Mouse (Mus musculus) CH12.LX (cell line): ENCODE results near the gene Ap3d1. TPM values are rescaled to one million over a fixed set of nuclear protein-coding genes. Genes with fewer than 3 reads are reported as not detected.

Source experiments
- DNase-seq: peaks from one replicate; pipeline ENCODE4 v3.0.0-alpha.2; 2013; ENCODE audit errors: extremely low read depth
- H3K27ac ChIP-seq: 2 replicates; pipeline ENCODE4 v1.5.1; 2012; ENCODE audit warnings: low read depth, mild to moderate bottlenecking, control low read depth, moderate library complexity; ENCODE audit not compliant: insufficient read depth
- H3K27me3 ChIP-seq: replicated peaks from 2 replicates; pipeline ENCODE3; 2012; ENCODE audit warnings: inconsistent platforms
- H3K36me3 ChIP-seq, 2 experiments: replicated peaks in 1 of 2; 2 replicates each; pipeline versions ENCODE3 to v1.6.1; 2012; ENCODE audit warnings: inconsistent platforms in 1 of 2, low read length in 1 of 2, mild to moderate bottlenecking in 1 of 2, mixed read lengths in 1 of 2, moderate library complexity in 1 of 2; ENCODE audit not compliant: control insufficient read depth in 1 of 2, insufficient read depth in 1 of 2
- H3K4me1 ChIP-seq, 2 experiments: 2 replicates each; pipeline ENCODE4 v1.6.1; 2012; ENCODE audit warnings: inconsistent platforms in 1 of 2, moderate library complexity in 1 of 2; ENCODE audit not compliant: insufficient read depth in 2 of 2, control insufficient read depth in 1 of 2
- H3K4me2 ChIP-seq: 2 replicates; pipeline ENCODE4 v1.6.1; 2012; ENCODE audit warnings: low read depth, mild to moderate bottlenecking, control low read depth; ENCODE audit not compliant: poor library complexity, insufficient read depth, severe bottlenecking
- H3K4me3 ChIP-seq, 3 experiments: fragments of 150-350 bp in 1 of 3; sonication (generic) in 1 of 3; replicated peaks in 1 of 3; 2 replicates each; pipeline versions ENCODE3 to v1.5.1; 2011 to 2012; ENCODE audit warnings: low read depth in 2 of 3, low read length in 2 of 3, mild to moderate bottlenecking in 2 of 3, moderate library complexity in 2 of 3, control low read depth in 1 of 3, improper control_type of control experiment in 1 of 3, inconsistent platforms in 1 of 3, mixed read lengths in 1 of 3; ENCODE audit not compliant: poor library complexity in 1 of 3
- H3K79me2 ChIP-seq: replicated peaks from 2 replicates; pipeline ENCODE4 v1.6.1; 2012; ENCODE audit warnings: mild to moderate bottlenecking, moderate library complexity; ENCODE audit not compliant: control insufficient read depth, poor library complexity, insufficient read depth, severe bottlenecking; ENCODE audit errors: extremely low read depth
- H3K9ac ChIP-seq: 2 replicates; pipeline ENCODE4 v1.6.1; 2012; ENCODE audit warnings: low read depth, mild to moderate bottlenecking, control low read depth, moderate library complexity; ENCODE audit not compliant: insufficient read depth
- H3K9me3 ChIP-seq: replicated peaks from 2 replicates; pipeline ENCODE3; 2012; ENCODE audit warnings: low read length, inconsistent platforms, mixed read lengths
- CHD1 ChIP-seq: IDR thresholded peaks from 2 replicates; pipeline ENCODE4 v1.6.1; 2012; ENCODE audit warnings: low read depth, low read length, improper control_type of control experiment, inconsistent platforms
- CHD2 ChIP-seq: IDR thresholded peaks from 2 replicates; pipeline ENCODE4 v1.6.1; 2011; ENCODE audit warnings: low read length, improper control_type of control experiment
- CTCF ChIP-seq, 2 experiments: IDR thresholded peaks in 1 of 2; conservative IDR thresholded peaks in 1 of 2; 2 replicates each; pipeline ENCODE4 v1.5.1; 2011 to 2012; ENCODE audit warnings: low read depth in 2 of 2, low read length in 2 of 2, improper control_type of control experiment in 1 of 2, inconsistent platforms in 1 of 2, mild to moderate bottlenecking in 1 of 2, moderate library complexity in 1 of 2
- E2F4 ChIP-seq: IDR thresholded peaks from 2 replicates; pipeline ENCODE4 v1.6.1; 2011; ENCODE audit warnings: low read depth, low read length, improper control_type of control experiment; ENCODE audit not compliant: insufficient replicate concordance
- ELF1 ChIP-seq: IDR thresholded peaks from 2 replicates; pipeline ENCODE4 v1.6.1; 2014; ENCODE audit warnings: low read depth, mild to moderate bottlenecking, inconsistent platforms, low read length, improper control_type of control experiment
- EP300 ChIP-seq: IDR thresholded peaks from 2 replicates; pipeline ENCODE4 v1.6.1; 2011; ENCODE audit warnings: low read length, improper control_type of control experiment
- ETS1 ChIP-seq: conservative IDR thresholded peaks from 2 replicates; pipeline ENCODE4 v1.6.1; 2012; ENCODE audit warnings: low read depth, mild to moderate bottlenecking, inconsistent platforms, low read length, improper control_type of control experiment, moderate library complexity
- GABPA ChIP-seq: IDR thresholded peaks from 2 replicates; pipeline ENCODE4 v1.6.1; 2012; ENCODE audit warnings: low read depth, low read length, improper control_type of control experiment, inconsistent platforms; ENCODE audit not compliant: insufficient replicate concordance
- HCFC1 ChIP-seq: IDR thresholded peaks from 2 replicates; pipeline ENCODE4 v1.6.1; 2012; ENCODE audit warnings: low read depth, mild to moderate bottlenecking, inconsistent platforms, low read length, improper control_type of control experiment
- JUND ChIP-seq: conservative IDR thresholded peaks from 2 replicates; pipeline ENCODE4 v1.6.1; 2011; ENCODE audit warnings: low read depth, low read length, improper control_type of control experiment
- MAFK ChIP-seq: IDR thresholded peaks from 2 replicates; pipeline ENCODE4 v1.6.1; 2011; ENCODE audit warnings: low read length, improper control_type of control experiment; ENCODE audit not compliant: insufficient replicate concordance
- MAX ChIP-seq: IDR thresholded peaks from 2 replicates; pipeline ENCODE4 v1.6.1; 2011; ENCODE audit warnings: low read length, improper control_type of control experiment
- MEF2A ChIP-seq: IDR thresholded peaks from 2 replicates; pipeline ENCODE4 v1.6.1; 2014; ENCODE audit warnings: low read depth, mild to moderate bottlenecking, inconsistent platforms, low read length, improper control_type of control experiment, borderline replicate concordance
- MXI1 ChIP-seq: IDR thresholded peaks from 2 replicates; pipeline ENCODE4 v1.6.1; 2011; ENCODE audit warnings: mild to moderate bottlenecking, low read depth, low read length, improper control_type of control experiment
- NELFE ChIP-seq: IDR thresholded peaks from 2 replicates; pipeline ENCODE4 v1.6.1; 2011; ENCODE audit warnings: low read depth, low read length, improper control_type of control experiment
- POLR2A ChIP-seq: IDR thresholded peaks from 2 replicates; pipeline ENCODE4 v1.6.1; 2011; ENCODE audit warnings: low read depth, mild to moderate bottlenecking, improper control_type of control experiment, low read length
- RAD21 ChIP-seq: IDR thresholded peaks from 2 replicates; pipeline ENCODE4 v1.6.1; 2011; ENCODE audit warnings: low read depth, mild to moderate bottlenecking, low read length, improper control_type of control experiment, moderate library complexity
- RCOR1 ChIP-seq: conservative IDR thresholded peaks from 2 replicates; pipeline ENCODE4 v1.6.1; 2012; ENCODE audit warnings: low read depth, mild to moderate bottlenecking, inconsistent platforms, low read length, improper control_type of control experiment
- SIN3A ChIP-seq: IDR thresholded peaks from 2 replicates; pipeline ENCODE4 v1.6.1; 2012; ENCODE audit warnings: low read length, improper control_type of control experiment, inconsistent platforms
- SMC3 ChIP-seq: IDR thresholded peaks from 2 replicates; pipeline ENCODE4 v1.6.1; 2011; ENCODE audit warnings: low read depth, low read length, improper control_type of control experiment
- TCF12 ChIP-seq: IDR thresholded peaks from 2 replicates; pipeline ENCODE4 v1.6.1; 2014; ENCODE audit warnings: low read depth, mild to moderate bottlenecking, inconsistent platforms, low read length, improper control_type of control experiment
- USF1 ChIP-seq: IDR thresholded peaks from 2 replicates; pipeline ENCODE4 v1.6.1; 2014; ENCODE audit warnings: low read depth, mild to moderate bottlenecking, inconsistent platforms, low read length, improper control_type of control experiment
- ZMIZ1 ChIP-seq: IDR thresholded peaks from 2 replicates; pipeline ENCODE4 v1.6.1; 2012; ENCODE audit warnings: low read depth, mild to moderate bottlenecking, inconsistent platforms, low read length, improper control_type of control experiment
- dilution Hi-C: fragments of 300-500 bp; cut with MboI; formaldehyde crosslinking; loops from 2 replicates; pipeline ENCODE4 v1.14.3; 2020; ENCODE audit warnings: low sequenced_read_pairs; ENCODE audit not compliant: extremely low pct_unique_long_range_greater_than_20kb, extremely low pct_ligation_motif_present
- in situ Hi-C: fragments of 300-500 bp; cut with MboI; formaldehyde crosslinking; loops from 3 replicates; pipeline ENCODE4 v1.14.3; 2019; ENCODE audit warnings: low sequenced_read_pairs, low pct_ligation_motif_present, low pct_unique_long_range_greater_than_20kb, mixed read lengths
- polyA plus RNA-seq: library from polyadenylated mRNA; unstranded; fragments of >175 nt; gene quantifications from 2 replicates; pipeline ENCODE4 v1.2.1, GENCODE M21; 2012; ENCODE audit warnings: low read depth; ENCODE audit not compliant: insufficient read length
- total RNA-seq, 2 experiments: library from RNA; depleted of rRNA; stranded (reverse); fragments of 300-350 nt in 1 of 2; fragments of >200 nt in 1 of 2; gene quantifications; 2 replicates each; pipeline ENCODE4 v1.2.3; 2012 to 2014

Gene Ap3d1
- total and polyA plus RNA-seq, 3 experiments = 28.4 to 57.0 (median 49.4) TPM

- TF ChIP-seq CHD1 (no peak), HCFC1 (peak; percentile 21; the same call in 1 of the 2 replicates), ZMIZ1 (0 out of 2 replicates have a peak, but pooled peaks have one; percentile 8), ETS1 (no peak), RCOR1 (no peak), E2F4 (no peak), RAD21 (no peak), MAFK (no peak), NELFE (peak; percentile 42), ELF1 (peak; percentile 65), CHD2 (no peak), GABPA (no peak), USF1 (no peak)
Observed at GRCm38 (mm10) chr10:80701721-80702535, 40.1 kb downstream of the Ap3d1 start, which contains the start of the genes Mob3a and Izumo4 (continued).

- Histone ChIP-seq H3K4me3 (peak overlapping the region; percentile 59 to 88 (median 78)), H3K27ac (peak overlapping the region; percentile 77), H3K9me3 (no peaks in the 10 kb centered on the region), H3K4me1 (peaks cover 30 to 60% of the 10 kb centered on the region in 2 experiments), H3K27me3 (no peaks in the 10 kb centered on the region), H3K9ac (peak overlapping the region; percentile 60; the same call in 1 of the 2 replicates), H3K36me3 (peaks cover 5 to 32% of the 10 kb centered on the region in 2 experiments), H3K4me2 (peak overlapping the region; percentile 83), H3K79me2 (peaks cover 23% of the 10 kb centered on the region)
- in situ Hi-C loops = no loop called here
- TF ChIP-seq SIN3A (peak; percentile 86), MAX (peak; percentile 64; the same call in 1 of the 2 replicates), NELFE (peak; percentile 39; the same call in 1 of the 2 replicates), POLR2A (peak; percentile 47), TCF12 (peak; percentile 65), ETS1 (no peak), MXI1 (peak; percentile 86), MAFK (0 out of 2 replicates have a peak, but pooled peaks have one; percentile 11), ZMIZ1 (peak; percentile 56; the same call in 1 of the 2 replicates), E2F4 (no peak), SMC3 (no peak), MEF2A (peak; percentile 44; the same call in 1 of the 2 replicates), JUND (0 out of 2 replicates have a peak, but pooled peaks have one; percentile 13), CHD2 (no peak), EP300 (peak; percentile 60), CTCF (conservative IDR thresholded peaks at IDR 0.05 in 1 of 2, IDR thresholded peaks at IDR 0.05 in 1 of 2; ENCODE audit: low read depth in 2 of 2, low read length in 2 of 2) (no peak)
- DNase-seq = peak; percentile 78
- dilution Hi-C loops = no loop called here
Observed at GRCm38 (mm10) chr10:80700732-80701131, 41.3 kb downstream of the Ap3d1 start.
